Mouse (Mus musculus) right cerebral cortex, postnatal 10 days (tissue): ENCODE data around the gene Ndufaf8.
A peak's percentile ranks its signal among the peaks of the same experiment; 100 is the strongest.

ENCODE experiments used
- DNase-seq, 2 experiments: peaks; one replicate each; pipeline ENCODE4 v3.0.0; 2021; ENCODE audit warnings: low spot score in 2 of 2

The Ndufaf8 gene

GRCm38 (mm10) chr11:120085891-120086627, 12.7 kb upstream of the Ndufaf8 start:
- no peak for DNase-seq

- DNase-seq: peak; percentile 98 to 99
These were observed 12.0 kb upstream of the Ndufaf8 start, which contains the start of gene Cep131 for GRCm38 (mm10) chr11:120086702-120087152. TSS of gene Cep131 (minus strand) at chr11:120086827.

- DNase-seq: no peak
These were observed 8.1 kb upstream of the Ndufaf8 start for GRCm38 (mm10) chr11:120090661-120091060.

- DNase-seq: no peak
These were observed 5.7 kb upstream of the Ndufaf8 start for GRCm38 (mm10) chr11:120092817-120093591.

- DNase-seq: peak; percentile 76 to 78
These were observed 2.3 kb downstream of the Ndufaf8 start for GRCm38 (mm10) chr11:120101036-120101435.

- no peak for DNase-seq
These were observed 4.8 kb downstream of the Ndufaf8 start for GRCm38 (mm10) chr11:120103431-120103997.

- DNase-seq: no peak
These were observed 8.3 kb downstream of the Ndufaf8 start for GRCm38 (mm10) chr11:120107026-120107425.

- no peak for DNase-seq
These were observed 9.1 kb downstream of the Ndufaf8 start for GRCm38 (mm10) chr11:120107796-120108195.

GRCm38 (mm10) chr11:120109558-120110210, 11.0 kb downstream of the Ndufaf8 start:
- no peak for DNase-seq

GRCm38 (mm10) chr11:120110554-120110953, 11.8 kb downstream of the Ndufaf8 start:
- DNase-seq: no peak

GRCm38 (mm10) chr11:120111033-120111432, 12.3 kb downstream of the Ndufaf8 start:
- peak in 1 of 2 experiments; percentile 81 for DNase-seq

- no peak for DNase-seq
These were observed 13.4 kb downstream of the Ndufaf8 start for GRCm38 (mm10) chr11:120112136-120112535.

- DNase-seq: no peak
These were observed 15.9 kb downstream of the Ndufaf8 start for GRCm38 (mm10) chr11:120114488-120115215.

GRCm38 (mm10) chr11:120117626-120118025, 18.9 kb downstream of the Ndufaf8 start:
- DNase-seq: no peak

GRCm38 (mm10) chr11:120119108-120119507, 20.4 kb downstream of the Ndufaf8 start:
- DNase-seq: no peak

- no peak for DNase-seq
These were observed 21.3 kb downstream of the Ndufaf8 start for GRCm38 (mm10) chr11:120119936-120120541.

GRCm38 (mm10) chr11:120120642-120121420, 22.1 kb downstream of the Ndufaf8 start:
- peak; percentile 75 to 87 for DNase-seq

GRCm38 (mm10) chr11:120122126-120122525, 23.4 kb downstream of the Ndufaf8 start:
- DNase-seq: no peak

GRCm38 (mm10) chr11:120126845-120127244, 28.1 kb downstream of the Ndufaf8 start:
- DNase-seq: no peak

- no peak for DNase-seq
These were observed 30.6 kb downstream of the Ndufaf8 start for GRCm38 (mm10) chr11:120129281-120129680.
